Mouse (Mus musculus) layer of hippocampus, postnatal 14 days (tissue): ENCODE measurements around the gene Cd44. TPM values are rescaled to one million over a fixed set of nuclear protein-coding genes. Genes with fewer than 3 reads are reported as not detected.
A peak's percentile ranks its signal among the peaks of the same experiment; 100 is the strongest.

ENCODE experiments used
- DNase-seq, 2 experiments: peaks; one replicate each; pipeline ENCODE4 v3.0.0; 2021 to 2022; ENCODE audit warnings: low spot score in 2 of 2, mixed read lengths in 1 of 2
- total RNA-seq, 2 experiments: library from RNA; stranded (reverse); gene quantifications; 2 replicates each; pipeline ENCODE4 v1.2.3; 2021

Cd44 gene
- total RNA-seq, 2 experiments from 2014 or later, result 5.4 to 6.3 TPM

- DNase-seq, result peak in 1 of 2 experiments; percentile 18
Observed at GRCm38 (mm10) chr2:102916596-102916995, 15.1 kb upstream of the Cd44 start.

GRCm38 (mm10) chr2:102914675-102915074 is 13.2 kb upstream of the Cd44 start:
- no peak for DNase-seq

- no peak for DNase-seq
Observed at GRCm38 (mm10) chr2:102913833-102914545, 12.5 kb upstream of the Cd44 start.

GRCm38 (mm10) chr2:102912951-102913350 is 11.5 kb upstream of the Cd44 start:
- no peak for DNase-seq

GRCm38 (mm10) chr2:102912469-102912868 is 11.0 kb upstream of the Cd44 start:
- DNase-seq, result no peak

- DNase-seq, result no peak
Observed at GRCm38 (mm10) chr2:102909403-102909802, 7.9 kb upstream of the Cd44 start.

- DNase-seq, result no peak
Observed at GRCm38 (mm10) chr2:102905604-102906003, 4.1 kb upstream of the Cd44 start.

- no peak for DNase-seq
Observed at GRCm38 (mm10) chr2:102901828-102902223, 361 bp upstream of the Cd44 start.

- DNase-seq, result no peak
Observed at GRCm38 (mm10) chr2:102900230-102900721, 1.2 kb downstream of the Cd44 start.

- no peak for DNase-seq
Observed at GRCm38 (mm10) chr2:102899238-102899637, 2.2 kb downstream of the Cd44 start.

GRCm38 (mm10) chr2:102898585-102898984 is 2.9 kb downstream of the Cd44 start:
- no peak for DNase-seq

- no peak for DNase-seq
Observed at GRCm38 (mm10) chr2:102896154-102896553, 5.3 kb downstream of the Cd44 start.

- DNase-seq, result no peak
Observed at GRCm38 (mm10) chr2:102895197-102895596, 6.3 kb downstream of the Cd44 start.

GRCm38 (mm10) chr2:102894785-102895184 is 6.7 kb downstream of the Cd44 start:
- no peak for DNase-seq

GRCm38 (mm10) chr2:102888688-102889225 is 12.7 kb downstream of the Cd44 start:
- DNase-seq, result no peak

GRCm38 (mm10) chr2:102887137-102887536 is 14.3 kb downstream of the Cd44 start:
- no peak for DNase-seq

- peak in 1 of 2 experiments; percentile 18 for DNase-seq
Observed at GRCm38 (mm10) chr2:102886306-102886935, 15.0 kb downstream of the Cd44 start.

- DNase-seq, result no peak
Observed at GRCm38 (mm10) chr2:102882597-102883272, 18.7 kb downstream of the Cd44 start.

GRCm38 (mm10) chr2:102882004-102882588 is 19.4 kb downstream of the Cd44 start:
- DNase-seq, result peak; percentile 32 to 37

- DNase-seq, result no peak
Observed at GRCm38 (mm10) chr2:102878513-102878912, 23.0 kb downstream of the Cd44 start.

- DNase-seq, result no peak
Observed at GRCm38 (mm10) chr2:102877463-102877862, 24.0 kb downstream of the Cd44 start.
